Mouse (Mus musculus) adrenal gland (tissue): ENCODE data around the gene Gm13691.
"Not testable (repeated sequence)": the region's sequence is repeated elsewhere in the genome, so short reads cannot be mapped to it uniquely, and the experiment has no call there.

Source experiments
- intact Hi-C: fragments of 180-260 bp; cut with DNase I; formaldehyde crosslinking; loops from one replicate; pipeline ENCODE4 v1.15.1; 2025
- long read RNA-seq, 2 experiments: library from polyadenylated mRNA; unstranded; transcript quantifications; one replicate each; pipeline ENCODE4 v2.0.0; 2020; ENCODE audit warnings: borderline replicate concordance in 1 of 2; ENCODE audit not compliant: insufficient replicate concordance in 1 of 2

Gm13691 gene
- long read RNA-seq, experiment 1: 0 reads
- long read RNA-seq, experiment 2: 0 reads

DNA sequence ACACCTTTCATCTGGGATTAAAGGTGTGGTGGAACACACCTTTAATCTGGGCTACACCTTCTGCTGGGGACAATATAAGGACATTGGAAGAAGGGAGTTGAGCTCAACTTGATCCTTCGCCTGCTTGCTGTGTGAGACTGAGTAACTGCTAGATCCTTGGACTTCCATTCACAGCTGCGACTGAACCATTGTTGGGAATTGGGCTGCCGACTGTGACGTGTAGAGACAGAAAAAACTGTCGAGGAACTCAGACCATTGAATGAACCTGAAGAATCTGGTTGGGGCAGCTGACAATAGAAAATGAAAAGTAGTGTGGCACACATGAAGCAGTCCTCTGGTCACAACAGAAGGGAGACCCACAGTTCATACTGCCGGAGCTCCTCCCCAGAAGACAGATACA is at the start of gene Gm13691:
Gm13691 (plus strand) TSS at position 301 of the 400 bp plus-strand sequence.
- intact Hi-C loops: not testable (repeated sequence)

- intact Hi-C loops: no loop called here
Measured at GRCm38 (mm10) chr2:83940931-83941361, 49.4 kb upstream of the Gm13691 start, which contains the start of gene Zswim2. Gene Zswim2, minus strand, starts transcription at chr2:83941228.

DNA sequence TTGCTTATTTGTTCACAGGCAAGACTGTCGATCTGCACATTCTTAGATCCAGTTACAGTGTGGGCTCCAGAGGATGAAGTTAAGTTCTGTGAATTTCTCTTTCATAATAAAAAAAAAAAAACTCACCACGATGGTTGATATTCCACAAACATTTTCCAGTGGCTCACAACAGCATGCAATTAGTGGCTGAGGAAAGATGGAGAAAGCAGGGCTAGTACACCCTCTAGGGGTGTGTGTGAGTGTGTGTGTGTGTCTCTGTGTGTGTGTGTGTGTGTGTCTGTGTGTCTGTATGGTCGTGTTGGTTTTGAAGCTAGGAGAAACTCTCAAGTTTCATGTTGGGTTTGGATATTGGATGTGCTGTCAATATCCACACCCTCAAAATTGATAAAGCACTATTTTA is 49.0 kb upstream of the Gm13691 start:
- intact Hi-C loops: no loop called here

DNA sequence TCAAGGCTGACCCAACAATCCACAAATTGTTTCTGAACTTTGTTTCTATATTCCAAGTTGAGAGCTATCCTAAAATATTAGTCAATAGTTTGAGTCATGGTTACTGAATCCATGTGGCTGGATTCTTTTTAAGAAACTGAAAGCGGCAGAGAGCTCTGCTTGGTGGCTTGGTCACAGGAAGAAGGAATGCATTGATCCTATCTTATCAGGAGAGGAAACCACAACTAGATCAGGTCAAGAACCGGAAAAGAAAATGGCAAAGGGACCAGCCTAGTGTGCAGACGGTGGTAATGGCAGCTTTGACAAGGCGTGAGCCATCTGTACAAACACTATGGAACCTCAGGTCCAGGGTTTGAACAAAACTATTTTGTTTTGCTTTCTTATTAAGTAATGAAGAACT is 48.6 kb upstream of the Gm13691 start:
- intact Hi-C loops: no loop called here

- intact Hi-C loops: not testable (repeated sequence)
Measured at GRCm38 (mm10) chr2:83955393-83955792, 35.0 kb upstream of the Gm13691 start, which contains the start of gene Gm13698. Gene Gm13698, plus strand, starts transcription at chr2:83955693.

DNA sequence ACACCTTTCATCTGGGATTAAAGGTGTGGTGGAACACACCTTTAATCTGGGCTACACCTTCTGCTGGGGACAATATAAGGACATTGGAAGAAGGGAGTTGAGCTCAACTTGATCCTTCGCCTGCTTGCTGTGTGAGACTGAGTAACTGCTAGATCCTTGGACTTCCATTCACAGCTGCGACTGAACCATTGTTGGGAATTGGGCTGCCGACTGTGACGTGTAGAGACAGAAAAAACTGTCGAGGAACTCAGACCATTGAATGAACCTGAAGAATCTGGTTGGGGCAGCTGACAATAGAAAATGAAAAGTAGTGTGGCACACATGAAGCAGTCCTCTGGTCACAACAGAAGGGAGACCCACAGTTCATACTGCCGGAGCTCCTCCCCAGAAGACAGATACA is 29.1 kb upstream of the Gm13691 start, which contains the start of gene Gm13693:
Gm13693 (plus strand) TSS at position 301 of the 400 bp plus-strand sequence.
- intact Hi-C loops: not testable (repeated sequence)

- intact Hi-C loops: not testable (repeated sequence)
Measured at GRCm38 (mm10) chr2:83967013-83967412, 23.3 kb upstream of the Gm13691 start, which contains the start of gene Gm13695. Gene Gm13695, plus strand, starts transcription at chr2:83967313.

- intact Hi-C loops: not testable (repeated sequence)
Measured at GRCm38 (mm10) chr2:83972823-83973222, 17.5 kb upstream of the Gm13691 start, which contains the start of gene Gm13696. Gene Gm13696, plus strand, starts transcription at chr2:83973123.

DNA sequence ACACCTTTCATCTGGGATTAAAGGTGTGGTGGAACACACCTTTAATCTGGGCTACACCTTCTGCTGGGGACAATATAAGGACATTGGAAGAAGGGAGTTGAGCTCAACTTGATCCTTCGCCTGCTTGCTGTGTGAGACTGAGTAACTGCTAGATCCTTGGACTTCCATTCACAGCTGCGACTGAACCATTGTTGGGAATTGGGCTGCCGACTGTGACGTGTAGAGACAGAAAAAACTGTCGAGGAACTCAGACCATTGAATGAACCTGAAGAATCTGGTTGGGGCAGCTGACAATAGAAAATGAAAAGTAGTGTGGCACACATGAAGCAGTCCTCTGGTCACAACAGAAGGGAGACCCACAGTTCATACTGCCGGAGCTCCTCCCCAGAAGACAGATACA is 11.7 kb upstream of the Gm13691 start, which contains the start of gene Gm13694:
Gm13694 (plus strand) TSS at position 301 of the 400 bp plus-strand sequence.
- intact Hi-C loops: not testable (repeated sequence)

GRCm38 (mm10) chr2:83984443-83984842 is 5.9 kb upstream of the Gm13691 start, which contains the start of gene Gm13697:
Gene Gm13697, plus strand, starts transcription at chr2:83984743.
- intact Hi-C loops: not testable (repeated sequence)

DNA sequence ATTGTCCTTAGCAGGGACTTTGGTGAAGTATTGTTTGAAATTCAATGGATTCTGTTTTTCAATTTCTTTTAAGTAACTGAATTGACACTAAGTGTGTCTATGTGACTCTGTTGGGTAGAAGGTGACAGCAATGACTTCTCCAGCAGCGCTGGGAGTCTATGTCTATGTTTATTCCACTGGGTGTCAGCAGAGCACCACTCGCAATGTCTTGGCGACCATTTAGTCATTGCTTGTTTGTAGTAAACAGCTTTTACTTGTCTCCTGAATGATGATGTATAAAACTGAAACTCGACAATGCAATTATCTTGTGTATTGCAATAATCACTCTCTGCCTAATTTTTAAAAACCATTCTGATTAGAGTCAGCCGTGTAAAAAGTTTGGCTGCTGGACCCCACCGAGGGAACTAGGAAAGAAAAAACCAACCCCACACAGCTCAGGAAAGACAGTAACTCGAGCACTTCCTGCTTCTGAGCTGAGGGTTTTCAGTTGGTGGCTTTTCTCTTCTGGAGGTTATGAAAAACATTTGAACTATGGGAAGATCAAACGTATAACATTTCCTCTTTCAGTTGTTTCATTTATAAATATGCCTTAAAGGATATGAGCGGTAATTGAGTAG is 3.4 kb downstream of the Gm13691 start:
- intact Hi-C loops: not testable (repeated sequence)

DNA sequence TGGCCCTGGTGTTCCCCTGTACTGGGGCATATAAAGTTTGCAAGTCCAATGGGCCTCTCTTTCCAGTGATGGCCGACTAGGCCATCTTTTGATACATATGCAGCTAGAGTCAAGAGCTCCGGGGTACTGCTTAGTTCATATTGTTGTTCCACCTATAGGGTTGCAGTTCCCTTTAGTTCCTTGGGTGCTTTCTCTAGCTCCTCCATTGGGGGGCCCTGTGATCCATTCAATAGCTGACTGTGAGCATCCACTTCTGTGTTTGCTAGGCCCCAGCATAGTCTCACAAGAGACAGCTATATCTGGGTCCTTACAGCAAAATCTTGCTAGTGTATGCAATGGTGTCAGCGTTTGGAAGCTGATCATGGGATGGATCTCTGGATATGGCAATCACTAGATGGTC is 4.2 kb downstream of the Gm13691 start:
- intact Hi-C loops: not testable (repeated sequence)

- intact Hi-C loops: no loop called here
Measured at GRCm38 (mm10) chr2:84008913-84009312, 18.6 kb downstream of the Gm13691 start.

DNA sequence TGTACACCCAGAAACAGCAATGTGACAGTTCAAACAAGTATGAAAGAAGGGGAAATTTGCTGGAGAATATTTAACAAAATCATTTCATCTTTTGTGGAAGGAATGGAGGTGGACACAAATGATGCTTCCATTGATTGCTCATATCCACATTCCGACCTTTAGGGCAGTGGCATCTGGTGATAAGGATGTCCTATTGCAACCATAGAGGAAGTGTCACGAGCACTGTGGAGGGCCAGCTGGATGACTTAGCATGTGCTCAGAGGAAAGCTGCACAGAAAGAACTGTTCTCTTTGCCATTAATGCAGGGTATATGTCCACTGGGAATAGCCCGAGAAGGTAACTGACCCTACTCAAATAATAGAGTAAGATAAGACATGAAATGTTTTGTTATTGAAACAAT is 19.5 kb downstream of the Gm13691 start:
- intact Hi-C loops: no loop called here

DNA sequence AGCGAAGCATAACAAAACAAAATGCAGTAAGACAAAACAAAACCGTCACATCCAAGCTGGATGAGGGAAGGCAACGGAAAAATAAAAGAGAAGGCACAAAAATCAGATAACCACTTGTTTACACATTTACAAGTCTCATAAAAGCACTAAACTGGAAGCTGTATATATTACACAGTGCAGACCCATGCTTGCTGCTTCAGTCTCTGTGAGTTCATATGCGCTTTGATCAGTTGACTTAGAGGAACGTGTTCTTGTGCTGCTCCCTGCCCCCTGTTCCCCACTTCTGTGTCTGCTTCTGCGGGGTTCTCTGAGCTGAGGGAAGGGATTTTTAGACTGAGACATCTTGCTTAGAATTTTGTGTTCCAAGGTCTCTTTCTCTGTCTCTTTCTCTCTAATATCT is 24.2 kb downstream of the Gm13691 start:
- intact Hi-C loops: no loop called here

GRCm38 (mm10) chr2:84016291-84016690 is 25.9 kb downstream of the Gm13691 start:
- intact Hi-C loops: not testable (repeated sequence)

DNA sequence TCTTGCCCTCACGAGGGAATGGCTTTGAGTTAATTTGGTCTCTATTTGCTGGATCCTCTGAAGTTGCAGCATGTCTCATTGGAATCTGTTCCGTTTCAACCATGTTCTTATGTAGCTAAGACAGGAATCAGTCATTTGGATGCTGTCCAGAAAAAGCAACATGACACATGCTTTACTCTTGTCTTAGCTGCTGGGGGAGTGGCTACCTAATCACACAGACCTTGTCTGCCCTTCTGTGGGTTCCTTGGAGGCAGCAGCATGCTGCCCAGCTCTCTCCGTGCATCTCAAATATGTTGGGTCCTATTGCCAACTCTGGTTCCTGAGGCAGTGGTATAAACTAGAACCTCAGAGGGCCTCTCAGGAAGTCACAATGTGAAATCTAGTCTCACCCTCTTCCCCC is 28.0 kb downstream of the Gm13691 start:
- intact Hi-C loops: no loop called here

- intact Hi-C loops: no loop called here
Measured at GRCm38 (mm10) chr2:84019519-84020305, 29.4 kb downstream of the Gm13691 start.

DNA sequence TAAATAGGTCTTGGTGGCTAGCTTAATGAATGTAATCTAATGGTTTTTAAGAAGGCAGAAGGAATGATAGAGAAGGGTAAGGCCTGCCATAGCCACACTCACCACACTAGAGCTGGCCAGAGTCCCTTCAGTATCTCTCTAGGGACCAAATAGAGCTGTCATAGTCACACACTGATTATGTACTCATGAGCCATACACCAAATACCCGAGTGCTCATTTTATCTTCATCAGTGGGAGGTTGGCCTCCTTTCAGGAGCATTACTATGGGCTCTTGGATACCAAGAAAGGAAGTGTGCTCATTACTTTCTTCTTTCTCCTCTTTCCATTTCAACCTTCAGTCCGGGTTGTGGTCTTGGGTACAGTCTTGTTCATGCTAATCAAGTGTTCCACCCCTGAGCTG is 31.6 kb downstream of the Gm13691 start:
- intact Hi-C loops: no loop called here

DNA sequence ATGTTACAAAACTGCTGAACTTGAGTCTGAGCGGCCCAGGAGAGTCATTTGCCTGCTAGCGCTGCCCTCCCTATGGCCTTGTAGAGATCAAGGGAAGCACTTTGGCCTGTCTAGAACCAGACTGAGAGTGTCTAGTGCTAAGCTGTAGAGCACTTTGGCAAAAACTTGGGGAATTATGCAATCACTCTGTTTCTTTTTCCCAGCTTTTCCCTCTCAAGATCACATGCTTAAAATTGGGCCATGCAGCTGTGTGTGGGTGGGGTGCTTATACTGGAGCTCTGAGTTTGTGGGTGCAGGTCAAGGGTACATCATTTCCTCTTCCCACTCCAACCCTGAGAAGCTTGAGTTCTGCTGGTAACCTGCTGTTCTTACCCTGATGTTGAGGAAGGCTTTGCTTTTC is 32.6 kb downstream of the Gm13691 start:
- intact Hi-C loops: no loop called here

- intact Hi-C loops: no loop called here
Measured at GRCm38 (mm10) chr2:84023319-84023718, 33.0 kb downstream of the Gm13691 start.

DNA sequence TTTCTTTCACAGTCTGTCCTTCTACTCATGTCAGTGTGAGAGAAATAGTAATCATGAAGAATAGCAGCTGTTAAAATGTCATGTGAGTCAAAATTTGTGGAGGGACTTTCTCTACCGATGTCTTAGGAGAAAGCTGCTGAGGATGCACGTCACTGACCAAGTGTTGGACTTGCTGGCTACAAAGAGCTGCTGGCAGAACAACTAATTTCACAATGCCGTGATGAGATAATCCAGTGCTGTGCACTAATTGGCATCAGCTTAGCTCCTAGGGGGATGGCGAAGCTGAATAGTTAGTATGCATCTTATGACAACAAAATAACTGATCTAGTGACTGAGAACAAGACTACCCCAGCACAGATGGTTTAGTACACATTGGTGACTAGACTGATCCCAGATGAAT is 34.9 kb downstream of the Gm13691 start:
- intact Hi-C loops: no loop called here
